Mouse (Mus musculus) liver, embryonic 11.5 days (tissue): ENCODE measurements at regions not wholly inside any gene's neighbourhood (a gene's known extent, or its start where the extent isn't known, plus 50 kb on each side); places are given as distances from the start of the nearest gene placed in this dataset.

Experiments used
- ATAC-seq: fragments of 200-750 bp; cut with Nextera tagmentation; replicated peaks from 2 replicates; pipeline ENCODE4 v1.8.0; 2017; ENCODE audit warnings: moderate number of reproducible peaks, mild to moderate bottlenecking, moderate TSS enrichment, moderate library complexity; ENCODE audit not compliant: low FRiP score
- DNase-seq: peaks from one replicate; pipeline ENCODE4 v3.0.0-alpha.2; 2017; ENCODE audit warnings: low spot score
- H3K27ac ChIP-seq: fragments of 300-500 bp; sonication (generic); 2 replicates; pipeline ENCODE4 v1.5.1; 2014; ENCODE audit warnings: mild to moderate bottlenecking, low read depth, low read length, control low read depth
- H3K27me3 ChIP-seq: fragments of 300-500 bp; sonication (generic); replicated peaks from 2 replicates; pipeline ENCODE4 v1.6.1; 2014; ENCODE audit warnings: low read length, mixed read lengths; ENCODE audit not compliant: control insufficient read depth, insufficient read depth
- H3K36me3 ChIP-seq: fragments of 300-500 bp; sonication (generic); 2 replicates; pipeline ENCODE4 v1.6.1; 2014; ENCODE audit warnings: mild to moderate bottlenecking, low read length, moderate library complexity, mixed read lengths; ENCODE audit not compliant: control insufficient read depth, insufficient read depth
- H3K4me1 ChIP-seq: fragments of 300-500 bp; sonication (generic); replicated peaks from 2 replicates; pipeline ENCODE4 v1.6.1; 2014; ENCODE audit warnings: low read length, mixed read lengths; ENCODE audit not compliant: control insufficient read depth, insufficient read depth
- H3K4me2 ChIP-seq: fragments of 300-500 bp; sonication (generic); 2 replicates; pipeline ENCODE4 v1.6.1; 2014; ENCODE audit warnings: mild to moderate bottlenecking, control low read depth, moderate library complexity
- H3K4me3 ChIP-seq: fragments of 300-500 bp; sonication (generic); 2 replicates; pipeline ENCODE4 v1.5.1; 2014; ENCODE audit warnings: low read depth, low read length, control low read depth
- H3K9ac ChIP-seq: fragments of 300-500 bp; sonication (generic); 2 replicates; pipeline ENCODE4 v1.6.1; 2014; ENCODE audit warnings: low read depth, low read length, control low read depth
- H3K9me3 ChIP-seq: fragments of 300-500 bp; sonication (generic); 2 replicates; pipeline ENCODE4 v1.6.1; 2016; ENCODE audit warnings: low read length, inconsistent platforms, mixed read lengths; ENCODE audit not compliant: control insufficient read depth
- WGBS: fragments of 180-500 bp; shearing (Covaris S2); extraction: QIAGEN DNeasy Blood & Tissue Kit; methylation state at CpG from one replicate; pipeline ENCODE4 v1.1.7; 2014; 5-methylcytosine and 5-hydroxymethylcytosine counted together

GRCm38 (mm10) chr7:89088141-89088540 is 315.9 kb downstream of the Tmem135 start:
- H3K4me3 ChIP-seq, result no peak overlapping the region
- no peak overlapping the region for H3K27ac ChIP-seq
- WGBS, result 50% methylated on average over 1 of the region's 1 CpGs
- no peak for ATAC-seq
- no peak for DNase-seq
- H3K4me2 ChIP-seq, result no peak overlapping the region
- no peaks in the 10 kb centered on the region for H3K4me1 ChIP-seq
- H3K9me3 ChIP-seq, result no peaks in the 10 kb centered on the region
- H3K36me3 ChIP-seq, result no peaks in the 10 kb centered on the region
- no peak overlapping the region for H3K9ac ChIP-seq
- H3K27me3 ChIP-seq, result no peaks in the 10 kb centered on the region

- Histone ChIP-seq H3K27me3 (no peaks in the 10 kb centered on the region), H3K4me3 (no peak overlapping the region), H3K4me2 (no peak overlapping the region), H3K27ac (no peak overlapping the region), H3K9ac (no peak overlapping the region), H3K4me1 (no peaks in the 10 kb centered on the region), H3K36me3 (no peaks in the 10 kb centered on the region), H3K9me3 (no peaks in the 10 kb centered on the region)
- 81% methylated on average over 1 of the region's 1 CpGs for WGBS
- ATAC-seq (no peak), DNase-seq (no peak)
Observed at GRCm38 (mm10) chr7:89086348-89086747, 317.7 kb downstream of the Tmem135 start.

GRCm38 (mm10) chr7:89073939-89074690 is 329.9 kb downstream of the Tmem135 start:
- H3K27ac ChIP-seq, result no peak overlapping the region
- WGBS, result 77% methylated on average over 7 of the region's 7 CpGs
- DNase-seq, result no peak

DNA sequence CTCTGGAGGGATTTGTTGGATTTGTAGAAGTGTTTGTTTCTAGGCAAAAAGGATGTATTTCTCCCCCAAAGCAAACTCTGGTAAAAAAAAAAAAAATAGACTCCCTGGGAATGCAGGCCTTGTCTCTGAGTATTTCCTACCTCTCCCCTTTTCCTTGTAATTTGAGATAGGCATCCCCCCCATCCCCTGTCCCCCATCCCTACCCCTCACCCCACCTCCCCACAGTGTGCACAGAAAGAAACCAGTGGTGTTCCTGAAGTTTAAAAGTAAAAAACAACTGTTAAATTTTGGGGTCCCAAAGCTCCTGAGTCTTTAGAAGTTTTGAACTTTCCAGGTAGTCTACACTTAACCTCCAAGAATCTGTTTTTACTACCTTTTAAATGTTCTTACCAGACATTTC is 334.0 kb downstream of the Tmem135 start:
- Histone ChIP-seq H3K36me3 (no peaks in the 10 kb centered on the region), H3K4me3 (no peak overlapping the region), H3K27ac (no peak overlapping the region), H3K9ac (no peak overlapping the region), H3K4me2 (no peak overlapping the region), H3K9me3 (no peaks in the 10 kb centered on the region), H3K4me1 (no peaks in the 10 kb centered on the region), H3K27me3 (no peaks in the 10 kb centered on the region)
- ATAC-seq, result no peak
- no peak for DNase-seq

More at GRCm38 (mm10) chr7:89073939-89074690, 329.9 kb downstream of the Tmem135 start:
- ATAC-seq, result no peak
- H3K36me3 ChIP-seq, result no peaks in the 10 kb centered on the region
- no peak overlapping the region for H3K9ac ChIP-seq
- H3K4me1 ChIP-seq, result no peaks in the 10 kb centered on the region
- no peak overlapping the region for H3K4me2 ChIP-seq
- no peak overlapping the region for H3K4me3 ChIP-seq
- H3K9me3 ChIP-seq, result no peaks in the 10 kb centered on the region
- no peaks in the 10 kb centered on the region for H3K27me3 ChIP-seq

DNA sequence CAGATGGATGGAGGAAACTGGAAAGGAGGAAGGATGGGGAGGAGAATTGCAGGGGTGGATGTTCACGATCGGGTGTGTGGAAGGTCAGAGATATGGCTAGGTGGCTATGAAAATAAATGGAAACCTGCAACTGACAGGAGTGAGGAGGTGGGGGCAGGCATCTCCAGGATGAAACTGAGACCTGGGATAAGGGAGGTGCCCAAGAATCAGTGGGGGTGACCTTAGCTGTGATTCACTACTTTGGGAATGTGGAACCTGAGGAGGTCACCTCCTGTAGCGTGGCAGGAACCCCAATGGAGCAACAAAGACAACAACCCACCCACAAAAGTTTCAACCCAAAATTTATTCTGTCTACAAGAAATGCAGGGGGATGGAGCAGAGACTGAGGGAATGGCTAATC is 339.6 kb downstream of the Tmem135 start:
- 76% methylated on average over 3 of the region's 3 CpGs for WGBS
- Histone ChIP-seq H3K4me3 (no peak overlapping the region), H3K27me3 (no peaks in the 10 kb centered on the region), H3K4me1 (no peaks in the 10 kb centered on the region), H3K9me3 (no peaks in the 10 kb centered on the region), H3K36me3 (no peaks in the 10 kb centered on the region), H3K9ac (no peak overlapping the region), H3K4me2 (no peak overlapping the region), H3K27ac (no peak overlapping the region)
- DNase-seq, result no peak
- no peak for ATAC-seq

GRCm38 (mm10) chr7:89063630-89064029 is 340.4 kb downstream of the Tmem135 start:
- WGBS, result 65% methylated on average over 10 of the region's 10 CpGs
- no peak for DNase-seq

GRCm38 (mm10) chr7:89054494-89054893 is 349.5 kb downstream of the Tmem135 start:
- 80% methylated on average over 2 of the region's 2 CpGs for WGBS
- ATAC-seq, result no peak

More at GRCm38 (mm10) chr7:89063630-89064029, 340.4 kb downstream of the Tmem135 start:
- H3K27ac ChIP-seq, result no peak overlapping the region
- H3K4me3 ChIP-seq, result no peak overlapping the region
- H3K4me1 ChIP-seq, result no peaks in the 10 kb centered on the region
- no peak overlapping the region for H3K9ac ChIP-seq
- H3K9me3 ChIP-seq, result no peaks in the 10 kb centered on the region
- no peaks in the 10 kb centered on the region for H3K36me3 ChIP-seq
- no peaks in the 10 kb centered on the region for H3K27me3 ChIP-seq
- no peak for ATAC-seq
- H3K4me2 ChIP-seq, result no peak overlapping the region

DNA sequence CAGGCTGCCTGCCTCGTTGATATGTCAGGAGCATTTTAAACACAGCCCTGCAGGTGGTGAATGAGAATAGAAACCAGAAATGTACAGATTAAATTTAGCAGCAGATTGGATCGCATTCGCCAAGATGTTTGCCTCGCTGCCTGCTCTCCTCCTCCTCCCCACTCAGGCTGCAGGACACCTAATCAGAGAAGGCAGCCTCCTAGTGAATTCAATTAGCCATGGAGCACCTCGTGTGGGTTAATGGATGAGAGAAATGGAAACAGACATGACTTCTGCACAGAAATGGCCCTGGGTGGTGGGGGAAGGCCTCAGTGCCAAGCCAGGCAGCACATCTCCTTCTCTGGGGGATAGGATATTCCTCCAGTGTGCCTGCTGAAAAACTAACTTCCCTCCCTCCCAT is 352.8 kb downstream of the Tmem135 start:
- H3K4me1 ChIP-seq, result no peaks in the 10 kb centered on the region
- H3K27ac ChIP-seq, result no peak overlapping the region
- no peaks in the 10 kb centered on the region for H3K27me3 ChIP-seq
- H3K36me3 ChIP-seq, result no peaks in the 10 kb centered on the region
- H3K9me3 ChIP-seq, result no peaks in the 10 kb centered on the region
- H3K4me3 ChIP-seq, result no peak overlapping the region
- ATAC-seq (no peak), DNase-seq (no peak)
- WGBS, result 57% methylated on average over 5 of the region's 5 CpGs
- H3K9ac ChIP-seq, result no peak overlapping the region
- no peak overlapping the region for H3K4me2 ChIP-seq

More at GRCm38 (mm10) chr7:89054494-89054893, 349.5 kb downstream of the Tmem135 start:
- Histone ChIP-seq H3K4me2 (no peak overlapping the region), H3K9me3 (no peaks in the 10 kb centered on the region), H3K9ac (no peak overlapping the region), H3K4me1 (no peaks in the 10 kb centered on the region), H3K27ac (no peak overlapping the region), H3K36me3 (no peaks in the 10 kb centered on the region), H3K4me3 (no peak overlapping the region), H3K27me3 (no peaks in the 10 kb centered on the region)
- DNase-seq, result no peak
